Mouse (Mus musculus) erythroblast, embryonic 14.5 days (primary cell): ENCODE measurements around the gene Qrich2.

Source experiments
- GATA1 ChIP-seq: IDR thresholded peaks from 2 replicates; pipeline ENCODE4 v1.6.1; 2012; ENCODE audit warnings: low read length, inconsistent platforms, mixed read lengths
- TAL1 ChIP-seq: IDR thresholded peaks from 3 replicates; pipeline ENCODE4 v1.6.1; 2012; ENCODE audit warnings: low read length, inconsistent platforms, mixed read lengths

GRCm38 (mm10) chr11:116478978-116479377 lies 12.9 kb upstream of the Qrich2 start:
- TF ChIP-seq GATA1, result no peak
- no peak for TF ChIP-seq TAL1
